In the genomic region with DNA sequence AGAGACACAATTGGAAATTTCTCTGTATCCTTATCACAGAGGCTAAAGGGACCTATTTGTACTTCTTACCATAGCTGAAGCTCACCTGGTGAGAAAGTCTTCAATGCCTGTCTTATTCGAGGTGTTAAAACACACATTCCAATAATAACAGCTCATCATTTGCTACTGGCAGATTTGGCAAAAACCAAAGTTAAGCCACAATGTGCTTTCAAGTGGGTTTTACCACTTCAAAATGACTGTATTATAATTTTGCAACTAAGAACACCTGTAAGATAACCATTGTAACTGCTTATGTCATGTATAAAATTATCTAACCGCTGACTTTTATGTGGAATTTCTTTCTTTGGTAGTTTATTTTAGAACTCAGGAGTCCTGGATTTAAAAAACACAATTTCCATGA, we compare ENCODE assay signal across 20 mouse cellular contexts. TPM values are rescaled to one million over a fixed set of nuclear protein-coding genes. Genes with fewer than 3 reads are reported as not detected.
"Had no signal": no experiment of that assay in that cellular context is flagged by ENCODE, and none has a peak within 500 bp of the region (broad histone marks: within the 10 kb centered on the region; RNA-seq: fewer than 3 reads in every experiment).

No protein-coding gene starts in this region.

- H3K9ac ChIP-seq: liver, embryonic 15.5 days; liver, postnatal 0 days; lung, embryonic 15.5 days; midbrain, embryonic 13.5 days; midbrain, embryonic 15.5 days; neural tube, embryonic 13.5 days; neural tube, embryonic 15.5 days had no signal

- H3K4me2 ChIP-seq: liver, embryonic 15.5 days; lung, embryonic 15.5 days; midbrain, embryonic 11.5 days; midbrain, embryonic 13.5 days; midbrain, embryonic 15.5 days; neural tube, embryonic 13.5 days; neural tube, embryonic 15.5 days had no signal

- ATAC-seq: liver, postnatal 0 days; lung, postnatal 0 days; midbrain, embryonic 13.5 days; midbrain, embryonic 15.5 days had no signal

- H3K27ac ChIP-seq: liver, embryonic 15.5 days; lung, embryonic 15.5 days; macrophage; midbrain, embryonic 13.5 days; midbrain, embryonic 15.5 days; neural tube, embryonic 13.5 days; neural tube, embryonic 15.5 days had no signal

- H3K4me3 ChIP-seq: liver, embryonic 15.5 days; lung, embryonic 15.5 days; megakaryocyte, embryonic 14.5 days; midbrain, embryonic 13.5 days; midbrain, embryonic 15.5 days; neural tube, embryonic 13.5 days; neural tube, embryonic 15.5 days had no signal

- H3K36me3 ChIP-seq: liver, embryonic 15.5 days; lung, embryonic 15.5 days; midbrain, embryonic 13.5 days; midbrain, embryonic 15.5 days; neural tube, embryonic 13.5 days; neural tube, embryonic 15.5 days had no signal

- H3K9me3 ChIP-seq: liver, embryonic 15.5 days; lung, embryonic 15.5 days; megakaryocyte, embryonic 14.5 days; midbrain, embryonic 13.5 days; midbrain, embryonic 15.5 days; neural tube, embryonic 13.5 days; neural tube, embryonic 15.5 days had no signal

- DNase-seq: liver, postnatal 0 days; lung, adult 2 months; lung, postnatal 14 days; lung, postnatal 36 days; right cerebral cortex, postnatal 14 days; spleen, adult 18-20 months; thymus, adult 2 months; thymus, postnatal 14 days; thymus, postnatal 36 days had no signal

- H3K4me1 ChIP-seq: liver, embryonic 15.5 days; lung, embryonic 15.5 days; midbrain, embryonic 13.5 days; midbrain, embryonic 15.5 days; neural tube, embryonic 13.5 days; neural tube, embryonic 15.5 days had no signal

- H3K27me3 ChIP-seq: liver, embryonic 15.5 days; lung, embryonic 15.5 days; megakaryocyte, embryonic 14.5 days; midbrain, embryonic 13.5 days; midbrain, embryonic 15.5 days; neural tube, embryonic 13.5 days; neural tube, embryonic 15.5 days had no signal

RNA-seq across cellular contexts. Expression of a gene that starts 59.5 kb away (rescaled TPM):
- polyA plus RNA-seq: liver, embryonic 15.5 days; liver, postnatal 0 days; lung, embryonic 15.5 days; lung, postnatal 0 days; macrophage; midbrain, embryonic 11.5 days; midbrain, embryonic 15.5 days; neural tube, embryonic 11.5 days; neural tube, embryonic 13.5 days; neural tube, embryonic 15.5 days had no signal
